Mouse (Mus musculus): Measurements from ENCODE around the gene Fignl1.
A peak's percentile ranks its signal among the peaks of the same experiment; 100 is the strongest.

Fignl1 gene

DNA sequence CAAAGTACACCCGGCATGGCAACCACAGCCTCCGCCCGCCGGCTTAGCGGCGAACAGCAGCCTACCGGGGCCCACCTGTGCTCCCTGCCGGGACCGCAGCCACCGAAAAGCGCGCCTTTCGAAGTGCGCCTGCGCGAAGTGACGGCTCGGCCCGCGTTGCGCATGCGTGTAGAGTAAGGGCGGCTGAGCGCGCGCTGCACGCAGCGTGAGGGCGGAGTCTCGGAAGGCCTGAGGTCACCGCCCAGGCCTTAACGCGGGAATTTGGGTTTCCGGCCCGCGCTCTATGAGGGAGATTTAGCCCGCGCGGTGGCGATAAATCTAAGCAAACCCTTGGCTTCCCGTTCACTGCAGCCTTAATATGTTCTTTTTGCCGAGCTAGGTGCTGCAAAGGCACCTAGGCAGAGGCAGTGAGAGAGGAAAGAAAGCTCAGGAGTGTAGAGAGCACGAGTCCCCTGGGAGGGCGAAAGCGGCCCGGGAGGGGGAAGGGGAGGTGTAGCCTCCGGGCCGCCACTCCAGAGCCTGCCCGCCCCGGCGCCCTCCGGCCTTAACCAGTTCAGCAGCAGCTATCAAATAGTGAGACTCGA, at the start of gene Fignl1:
TSS of gene Fignl1 (minus strand) at position 143 of the 584 bp plus-strand sequence.
- peak; percentile 94 to 99 for DNase-seq

DNA sequence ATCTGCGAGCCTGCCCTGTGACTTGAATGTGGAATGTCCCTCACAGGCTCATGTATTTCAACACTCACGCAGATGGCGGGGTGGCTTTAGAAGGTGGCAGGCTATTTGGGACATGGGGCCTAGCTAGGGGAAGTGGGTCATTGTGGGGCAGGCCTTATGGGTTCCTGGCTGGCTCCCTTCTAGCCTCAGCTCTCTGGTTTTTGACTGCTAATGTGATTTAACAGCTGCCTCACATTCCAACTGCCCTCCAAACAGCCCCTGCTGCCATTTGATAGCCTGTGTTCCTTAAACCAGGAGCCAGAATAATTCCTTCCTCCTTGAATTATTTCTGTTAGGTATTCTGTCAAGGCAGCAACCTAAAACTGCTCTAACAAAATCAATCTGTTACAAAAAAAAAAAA, 48.2 kb upstream of the Fignl1 start:
- no peak for DNase-seq

DNA sequence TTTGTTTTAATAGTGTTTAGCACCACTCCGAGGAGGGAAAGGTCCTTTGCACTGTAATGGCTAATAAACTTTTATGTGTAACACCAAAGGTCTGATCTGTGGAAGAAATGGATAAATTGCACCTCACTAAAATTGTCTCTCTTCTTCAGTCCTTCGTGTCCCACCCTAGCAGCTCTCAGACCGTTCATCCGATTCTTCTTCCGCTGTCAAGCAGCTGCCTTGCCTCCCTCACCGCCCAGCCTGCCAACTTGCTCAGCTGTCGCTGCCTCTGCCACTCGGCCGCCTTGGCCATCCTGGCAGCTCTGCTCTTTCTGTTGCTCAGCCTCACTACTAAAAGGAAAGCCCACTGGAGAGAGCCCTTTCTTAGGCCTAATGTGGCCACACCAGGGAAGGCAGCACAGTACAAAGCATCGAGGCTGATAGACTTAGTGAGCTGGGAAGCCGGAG, 46.9 kb upstream of the Fignl1 start:
- no peak for DNase-seq

DNA sequence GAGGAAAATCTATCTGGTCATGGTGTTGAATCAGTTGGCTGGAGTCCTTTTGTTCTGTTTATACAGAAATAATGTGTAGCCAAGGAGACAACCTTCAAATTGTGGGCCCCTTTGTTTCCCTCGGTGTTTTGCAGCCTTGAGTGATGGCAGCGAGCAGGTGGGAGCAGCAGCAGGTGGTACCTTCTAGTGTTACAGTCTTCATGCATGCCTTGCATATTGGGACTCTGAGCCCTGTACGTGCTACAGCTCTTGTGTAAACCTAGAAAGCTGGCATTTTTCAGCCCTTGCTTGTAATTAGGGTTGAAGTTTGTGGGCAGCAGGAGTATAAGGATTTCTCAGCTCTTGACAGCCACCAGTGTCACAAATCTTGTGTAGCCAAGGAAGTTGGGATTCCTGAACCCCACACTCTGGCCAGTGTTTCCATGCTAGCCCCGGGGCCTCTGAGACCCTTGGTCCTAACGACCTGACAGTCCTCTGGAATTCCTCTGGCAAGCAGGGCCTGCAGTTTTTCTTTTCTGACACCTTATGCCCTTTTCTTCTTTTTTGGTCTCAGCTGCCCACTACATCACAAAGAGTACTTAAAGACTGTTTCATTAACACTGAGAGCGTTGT, 46.4 kb upstream of the Fignl1 start:
- no peak for DNase-seq

DNA sequence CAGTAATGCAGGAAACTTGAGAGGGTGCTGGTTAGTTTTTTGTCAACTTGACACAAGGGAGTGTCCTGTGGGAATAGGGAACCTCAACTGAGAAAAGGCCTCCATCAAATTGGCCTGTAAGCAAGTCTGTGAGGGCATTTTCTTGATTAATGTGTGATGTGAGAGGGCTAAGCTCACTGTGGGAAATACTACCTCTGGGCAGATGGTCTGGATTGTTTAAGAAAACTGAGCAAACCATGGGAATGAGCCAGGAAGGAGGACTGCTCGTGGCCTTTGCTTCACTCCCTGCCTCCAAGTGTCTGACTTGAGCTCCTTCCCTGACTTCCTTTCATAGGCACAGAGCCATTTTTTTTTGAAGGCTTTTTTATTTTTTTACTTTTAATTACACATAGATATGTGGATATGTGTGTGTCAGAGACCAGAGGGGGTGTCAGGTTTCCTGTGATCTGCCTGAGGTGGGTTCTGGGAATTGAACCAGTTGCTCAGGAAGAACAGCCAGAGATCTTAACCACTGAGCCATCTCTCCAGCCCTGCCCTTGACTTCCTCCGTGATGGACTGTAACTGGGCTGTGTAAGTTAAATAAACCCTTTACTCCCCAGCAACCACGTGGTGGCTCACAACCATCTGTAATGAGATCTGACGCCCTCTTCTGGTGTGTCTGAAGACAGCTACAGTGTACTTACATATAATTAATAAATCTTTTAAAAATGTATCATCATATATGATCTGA, 45.1 kb upstream of the Fignl1 start:
- no peak for DNase-seq

DNA sequence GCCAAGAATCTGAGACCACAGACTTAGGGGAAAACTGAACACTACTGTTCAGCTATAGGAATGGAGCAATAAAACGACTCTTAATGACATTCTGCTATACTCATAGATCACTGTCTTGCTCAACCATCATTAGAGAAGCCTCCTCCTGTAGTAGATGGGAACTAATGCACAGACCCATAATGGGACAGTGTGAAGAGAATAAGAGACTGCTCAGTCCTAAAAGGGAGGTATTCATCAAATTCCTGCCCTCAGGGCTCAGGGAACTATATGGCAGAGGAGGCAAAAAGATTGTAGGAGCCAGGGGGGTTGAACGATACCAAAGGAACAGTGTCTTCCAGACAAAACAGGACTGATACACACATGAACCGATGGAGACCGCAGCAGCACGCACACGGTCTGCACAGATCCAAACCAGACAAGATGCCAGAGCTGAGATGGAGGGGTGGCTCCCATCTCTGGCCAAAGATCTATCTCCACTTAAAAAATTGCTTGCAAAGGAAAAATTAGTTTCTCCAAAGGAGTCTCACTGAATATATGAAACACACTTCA, 43.3 kb upstream of the Fignl1 start:
- no peak for DNase-seq

DNA sequence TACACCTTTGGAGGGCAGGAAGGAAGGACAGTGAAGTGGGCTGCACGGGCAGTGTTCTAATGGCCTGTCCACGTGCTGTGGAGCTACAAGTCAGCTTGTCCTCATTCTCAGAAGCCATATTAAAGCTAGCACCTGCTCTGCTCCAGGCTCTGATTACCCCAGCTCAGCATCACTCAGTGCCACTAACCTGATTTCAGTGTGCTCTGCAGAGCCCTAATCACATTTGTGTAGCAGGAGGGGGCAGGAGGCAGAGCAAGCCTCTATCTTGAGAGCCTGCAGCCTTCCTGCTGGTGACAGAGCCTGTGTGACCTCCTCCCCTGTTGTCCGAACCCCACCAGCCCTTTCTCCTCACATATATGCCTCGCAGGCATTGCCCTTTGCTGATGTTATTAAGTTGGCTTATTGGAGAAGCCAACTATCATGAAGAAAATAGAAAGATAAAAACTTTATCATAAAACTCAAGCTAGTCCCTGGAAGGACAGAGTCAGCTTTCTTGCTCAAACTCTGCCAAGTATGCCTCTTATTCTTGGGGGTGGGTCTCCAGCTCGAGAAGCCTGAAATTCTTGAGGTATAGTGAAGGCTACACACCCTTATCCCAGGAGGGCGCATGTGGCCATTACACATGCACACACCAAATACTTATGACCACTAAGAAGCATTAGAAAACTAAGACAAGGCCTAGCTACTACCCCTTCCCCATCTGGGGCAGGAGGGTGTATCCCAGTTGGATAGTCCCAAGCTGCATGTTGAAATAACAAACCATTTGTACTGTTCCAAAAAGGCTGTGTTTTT, 41.9 kb upstream of the Fignl1 start:
- DNase-seq: peak; percentile 9 to 28

DNA sequence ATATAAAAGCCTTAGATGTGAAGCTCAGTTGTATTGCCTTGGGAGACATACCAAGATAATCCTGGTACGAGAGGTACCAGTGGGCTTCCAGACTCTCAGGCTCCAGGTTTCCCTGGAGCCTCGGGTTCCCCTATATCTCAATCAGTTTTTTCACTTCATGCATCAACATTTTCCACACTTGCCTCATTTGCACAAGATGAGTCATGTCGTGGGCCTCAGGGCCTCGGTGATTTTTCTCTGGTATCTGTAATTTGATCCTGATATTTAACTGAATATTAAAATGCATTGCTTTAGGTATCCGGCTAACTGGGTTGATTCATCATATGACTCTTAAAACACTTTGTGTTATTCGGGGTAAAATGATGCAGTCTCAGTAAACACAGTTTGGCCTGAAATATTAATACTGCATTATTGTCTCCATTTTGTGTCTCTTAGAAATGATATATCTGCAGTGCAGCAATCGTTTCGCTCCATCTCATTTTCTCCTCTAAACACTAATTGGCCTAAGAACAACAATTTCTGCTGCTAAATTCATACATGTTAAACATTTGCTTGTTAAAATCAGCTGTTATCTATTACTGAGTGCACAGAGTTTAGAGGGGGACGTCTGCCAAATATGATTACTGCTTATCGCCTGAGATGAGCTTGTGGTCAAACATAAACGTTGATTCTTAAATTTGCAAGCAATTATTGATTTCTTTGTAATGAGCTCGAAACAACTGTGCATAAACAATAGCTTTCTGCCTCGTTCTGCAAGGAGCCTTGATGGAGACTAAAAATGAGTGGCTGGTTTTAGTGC, 41.0 kb upstream of the Fignl1 start:
- no peak for DNase-seq

DNA sequence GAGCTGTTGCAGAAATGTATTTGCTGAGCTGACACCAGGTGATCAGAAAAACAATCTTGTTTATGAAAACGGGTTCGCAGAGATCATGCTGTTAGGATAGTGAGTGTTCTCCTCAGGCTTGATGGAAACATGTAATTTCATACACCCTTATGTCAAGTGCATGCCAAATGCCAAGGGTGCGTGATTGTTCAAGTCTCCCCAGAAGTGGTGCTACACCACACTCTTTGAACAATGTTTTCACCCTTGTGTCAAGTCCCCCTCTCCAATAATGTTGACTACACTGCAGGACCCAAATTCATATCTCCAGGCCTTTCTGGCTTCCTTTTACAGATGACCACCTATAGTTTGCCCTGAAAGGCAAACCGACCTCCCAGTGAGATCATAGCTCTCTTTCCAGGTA, 39.7 kb upstream of the Fignl1 start:
- DNase-seq: no peak

DNA sequence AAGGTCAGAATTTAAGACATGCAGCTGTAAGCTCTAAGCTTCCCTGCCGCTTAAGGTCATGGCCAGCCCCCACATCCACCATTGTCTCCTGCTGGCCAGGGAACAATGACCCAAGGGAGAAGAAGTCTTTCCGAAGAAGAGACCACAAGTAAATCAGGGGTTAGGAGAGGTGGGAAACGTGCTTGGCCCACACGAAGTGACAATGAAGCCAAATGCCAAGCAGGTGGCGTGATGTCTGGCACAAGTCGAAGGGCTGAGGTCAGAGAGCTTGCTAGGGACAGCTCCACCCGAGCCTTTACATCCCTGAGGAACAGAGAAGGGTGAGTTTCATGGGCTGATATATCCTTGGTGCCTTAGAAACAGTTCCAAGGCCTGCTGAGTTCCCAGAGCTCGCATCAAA, 36.3 kb upstream of the Fignl1 start:
- no peak for DNase-seq

DNA sequence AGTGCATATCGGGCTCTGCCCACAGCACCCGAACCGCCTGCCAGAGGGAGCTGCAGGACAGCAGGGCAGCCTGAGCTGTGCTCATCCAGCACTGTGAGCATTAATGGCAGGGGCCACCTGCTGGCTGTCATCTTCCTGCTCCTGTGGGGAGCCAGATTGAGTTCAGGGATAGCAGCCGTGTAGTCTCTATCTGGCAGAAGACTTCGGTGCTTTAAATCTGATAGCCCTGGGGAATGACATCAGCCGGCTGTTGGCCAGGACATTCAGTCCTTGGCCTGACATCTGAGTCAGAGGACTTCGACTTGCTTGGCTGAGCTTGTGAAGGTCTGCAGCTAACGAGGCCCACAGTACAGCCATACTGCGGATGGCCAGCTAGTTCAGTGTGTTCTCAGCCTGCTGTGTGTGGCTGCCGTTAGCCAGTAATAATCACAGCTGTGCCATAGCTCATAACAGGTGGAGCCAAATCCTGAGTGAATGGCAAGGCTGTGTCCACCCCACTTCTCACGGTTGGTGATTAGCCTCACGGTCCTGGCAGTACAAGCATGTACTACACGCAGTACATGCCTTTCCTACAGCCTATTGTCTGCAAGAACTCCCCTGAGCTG, 35.7 kb upstream of the Fignl1 start:
- peak; percentile 59 to 62 for DNase-seq

DNA sequence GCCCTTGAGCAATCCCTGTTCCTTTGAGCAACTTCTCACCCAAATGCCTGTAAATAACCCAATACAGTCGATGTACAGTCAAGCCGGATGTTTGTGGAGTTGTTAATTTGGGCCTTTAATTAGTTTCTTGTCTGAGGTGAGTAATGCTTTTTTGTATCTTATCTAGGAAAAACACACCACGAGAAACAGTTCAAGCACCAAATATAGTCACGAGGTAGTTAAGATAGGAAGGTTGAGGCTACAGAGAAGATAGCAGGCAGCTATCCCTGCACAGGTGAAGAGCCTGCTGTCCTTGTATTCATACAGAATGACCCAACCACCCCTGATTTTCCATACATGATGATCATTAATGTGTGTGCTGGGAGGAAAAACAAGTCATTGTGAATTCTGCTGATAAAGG, 32.8 kb upstream of the Fignl1 start:
- no peak for DNase-seq

DNA sequence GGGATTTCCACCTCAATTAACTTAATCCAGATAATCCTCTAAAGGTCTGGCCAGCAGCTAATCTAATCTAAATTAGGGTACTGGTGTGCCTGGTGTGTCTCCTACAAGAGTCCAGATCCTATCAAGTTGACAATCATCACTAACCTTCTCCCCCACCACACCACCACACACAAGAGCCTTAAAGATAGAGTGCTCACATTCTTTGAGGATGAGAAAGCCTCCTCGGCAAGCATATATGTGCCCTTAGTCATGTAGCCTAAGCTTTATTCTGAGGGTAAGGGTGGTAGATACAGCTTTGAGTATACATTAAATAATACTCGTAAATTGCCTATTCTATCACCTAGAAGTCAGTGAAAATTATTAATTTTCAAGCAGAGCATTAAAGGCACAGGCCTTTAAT, 32.0 kb upstream of the Fignl1 start:
- DNase-seq: no peak

DNA sequence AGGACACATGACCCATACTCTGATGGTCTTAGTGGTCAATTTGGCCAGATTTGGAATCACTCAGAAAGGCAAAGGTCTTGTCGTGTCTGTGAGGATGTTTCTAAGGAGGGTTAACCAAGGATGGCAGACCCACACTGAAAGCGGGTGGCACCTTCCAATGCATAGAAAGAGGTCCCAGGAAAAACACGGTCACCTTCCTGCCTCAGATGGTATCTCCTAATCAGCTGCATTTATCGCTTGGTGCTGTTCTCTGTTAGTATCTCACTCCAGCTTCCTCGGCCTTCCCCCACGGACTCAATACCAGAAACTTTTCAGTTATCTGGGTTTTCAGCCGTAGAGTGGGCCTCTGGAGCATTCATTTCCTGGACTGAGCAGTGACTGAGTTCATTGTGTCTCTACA, 31.1 kb upstream of the Fignl1 start:
- DNase-seq: no peak

DNA sequence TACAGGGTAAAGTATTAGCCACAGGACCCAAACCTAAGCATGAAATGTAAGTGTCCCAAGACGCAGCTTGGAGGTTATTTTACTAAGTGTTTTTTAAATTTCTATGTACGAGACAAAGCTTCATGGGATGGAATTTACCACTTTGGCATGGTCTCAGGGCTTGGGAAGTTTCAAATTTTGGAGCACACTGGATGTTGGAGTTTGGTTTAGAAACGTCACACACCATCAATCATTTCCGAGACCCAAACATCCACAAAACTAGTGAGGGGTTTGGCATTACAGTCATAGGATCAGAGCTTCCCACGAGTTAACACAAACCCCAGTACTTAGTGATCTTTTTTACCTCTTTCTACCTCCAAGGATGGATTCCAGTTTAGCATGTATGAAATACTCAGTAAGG, 28.6 kb upstream of the Fignl1 start:
- no peak for DNase-seq

DNA sequence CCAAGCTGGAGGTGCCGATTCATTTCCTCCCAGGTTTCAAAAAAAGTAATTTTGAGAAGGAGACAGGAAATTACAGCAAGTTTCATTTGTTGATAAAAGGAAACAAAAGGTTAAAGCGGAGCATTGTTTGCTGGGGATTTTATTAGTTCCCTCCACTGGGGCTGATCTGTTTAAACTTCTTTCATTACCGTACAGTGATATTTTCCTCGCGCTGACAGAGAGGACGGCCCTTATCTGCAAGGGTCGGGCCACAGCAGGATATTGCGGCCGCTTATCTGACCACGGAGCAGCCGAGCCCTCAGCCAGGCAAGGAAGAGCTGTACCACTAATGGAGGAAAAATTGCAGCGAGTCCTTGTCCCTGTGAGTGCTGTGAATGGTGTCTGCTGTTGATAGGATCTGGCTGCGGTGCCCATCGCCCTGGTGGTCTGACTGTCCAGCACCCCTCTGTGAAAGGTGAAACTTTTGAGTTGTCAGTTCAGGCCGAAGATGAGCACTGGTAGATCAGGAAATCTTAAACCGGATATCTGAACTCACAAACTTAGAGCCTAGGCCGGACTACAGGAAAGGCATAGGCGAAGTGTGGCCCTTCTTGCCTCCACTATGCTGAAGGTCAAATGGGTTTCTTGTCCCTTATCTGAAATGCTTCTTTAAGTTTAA, 28.1 kb upstream of the Fignl1 start:
- DNase-seq: no peak

DNA sequence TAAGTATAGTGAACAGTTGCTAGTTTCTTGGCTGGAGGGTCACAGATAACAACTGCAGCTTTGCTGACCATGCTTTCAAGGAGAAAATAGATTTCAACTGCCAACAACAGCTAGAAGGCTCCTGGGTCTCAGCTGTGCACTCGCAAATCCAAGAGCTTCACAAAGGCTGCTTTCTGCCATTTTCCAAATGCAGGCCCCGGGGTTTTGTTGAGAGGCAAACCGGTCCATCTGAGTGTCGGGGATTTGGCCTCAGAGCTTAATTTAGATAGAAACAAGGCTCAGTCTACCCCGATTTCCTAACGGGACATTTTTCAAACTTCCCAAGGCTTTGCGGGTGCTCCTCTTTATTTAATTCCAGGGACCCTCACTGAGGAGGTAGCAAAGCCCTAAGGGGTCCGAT, 27.5 kb upstream of the Fignl1 start:
- no peak for DNase-seq

DNA sequence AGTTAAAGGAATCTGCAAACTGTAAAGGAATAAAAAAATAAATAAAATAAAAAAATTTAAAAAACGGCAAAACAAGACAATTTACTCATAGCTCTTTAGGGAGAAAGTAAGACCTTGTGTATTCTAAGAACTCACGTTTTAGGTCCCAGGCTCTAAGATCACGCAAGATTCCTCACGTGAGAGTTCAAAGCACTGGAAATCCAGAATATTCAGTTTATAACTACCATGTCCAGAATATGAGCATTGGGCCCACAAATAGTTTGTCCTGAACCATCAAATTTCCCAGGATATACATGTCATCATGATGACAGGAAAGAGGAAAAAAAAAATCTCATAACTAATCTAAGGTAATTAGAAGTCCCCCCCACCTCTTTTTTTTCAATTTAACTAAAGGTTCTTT, 27.0 kb upstream of the Fignl1 start:
- DNase-seq: no peak

DNA sequence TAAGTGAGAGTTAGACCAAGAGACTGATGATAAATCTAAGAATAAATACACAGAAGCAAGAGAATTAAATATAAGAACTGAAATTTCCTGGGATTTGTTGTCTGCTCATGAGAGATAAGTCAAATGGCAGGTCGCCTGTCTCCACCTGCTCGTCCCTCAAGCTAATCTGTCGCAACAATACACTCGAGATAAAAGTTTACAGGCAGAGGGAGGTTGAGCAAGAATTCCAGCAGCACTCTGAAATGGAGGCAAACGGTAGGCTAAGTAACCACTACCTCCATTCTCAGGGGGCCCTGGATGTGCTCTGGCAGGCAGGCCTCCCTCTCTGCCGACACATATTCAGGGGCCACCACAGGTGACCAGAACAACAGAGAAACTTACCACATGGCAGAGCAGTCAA, 26.6 kb upstream of the Fignl1 start:
- no peak for DNase-seq

DNA sequence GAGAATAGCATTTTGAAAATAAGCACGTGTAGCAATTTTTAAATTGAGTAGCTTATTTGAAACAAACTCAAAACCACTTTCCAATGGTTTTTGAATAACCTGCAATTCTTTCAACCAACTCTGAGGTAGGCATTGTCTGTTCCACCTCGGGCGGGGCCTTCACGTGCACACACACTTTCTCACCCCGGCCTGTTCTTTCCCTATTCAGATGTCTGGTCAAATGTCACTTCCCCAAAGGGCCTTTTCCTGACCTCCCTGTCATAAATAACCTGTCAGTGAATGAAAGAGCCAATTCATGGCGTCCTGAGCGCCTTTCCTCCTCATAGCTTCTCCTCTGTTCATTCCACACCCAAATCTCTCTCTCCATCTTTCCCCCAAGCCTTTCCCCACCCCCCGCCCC, 24.3 kb upstream of the Fignl1 start:
- no peak for DNase-seq

DNA sequence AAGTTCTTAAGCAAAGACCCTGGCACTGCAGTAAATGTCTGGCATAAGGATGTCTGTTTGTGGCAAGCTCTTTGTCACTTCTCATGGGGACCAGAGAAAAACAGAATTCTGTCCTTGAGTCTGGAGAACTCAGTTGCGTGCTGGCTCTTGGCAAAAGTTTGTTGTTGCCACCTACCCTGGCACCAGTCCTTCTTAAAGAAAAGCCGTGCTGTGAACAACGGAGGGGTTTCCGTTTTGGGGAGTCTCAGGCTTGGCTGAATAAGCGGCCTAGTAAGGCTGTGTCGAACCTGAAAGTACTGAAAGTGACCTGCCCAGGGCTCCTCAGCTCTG, 24.0 kb upstream of the Fignl1 start:
- DNase-seq: no peak

Measured in cerebellum, adult 18-20 months (tissue).